Mouse (Mus musculus): ENCODE results near the gene Psrc1. TPM values are rescaled to one million over a fixed set of nuclear protein-coding genes. Genes with fewer than 3 reads are reported as not detected.

The Psrc1 gene
- total RNA-seq, 1 experiment: 172 TPM

DNA sequence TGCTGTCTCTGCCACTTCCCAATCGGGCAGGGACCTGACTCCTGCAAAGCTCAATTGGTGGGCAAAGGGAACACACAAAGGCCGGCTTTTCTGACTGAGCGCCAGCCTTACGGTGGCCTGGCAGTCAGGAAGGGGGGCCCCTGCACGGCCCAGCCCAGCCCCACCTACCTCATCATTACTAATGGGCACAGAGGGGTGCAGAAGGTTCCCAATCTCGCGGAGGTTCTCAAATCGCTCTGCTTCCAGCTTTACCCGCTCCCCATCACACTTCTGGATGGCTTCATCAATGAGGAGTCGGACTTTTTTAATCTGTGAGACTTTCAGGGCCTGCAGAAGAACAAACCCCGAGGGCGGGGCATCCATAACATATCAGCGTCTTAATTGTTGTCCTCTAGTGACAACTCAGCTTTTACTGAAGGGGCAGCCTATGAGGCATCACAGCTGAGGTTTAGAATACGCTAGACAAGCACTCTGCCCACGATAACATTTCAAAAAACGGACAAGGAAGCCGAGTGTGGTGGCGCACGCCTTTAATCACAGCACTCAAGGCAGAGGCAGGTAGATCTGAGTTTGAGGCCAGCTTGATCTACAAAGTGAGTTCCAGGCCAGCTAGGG lies 50.3 kb downstream of the Psrc1 start:
- peaks cover 62% of the 10 kb centered on the region for H3K36me3 ChIP-seq (ENCODE audit: control insufficient read depth, insufficient read depth, low read length, poor library complexity, severe bottlenecking)
- in situ Hi-C loops (cut with MboI; ENCODE audit: low sequenced_read_pairs in 2 of 2, unreplicated experiment in 2 of 2): no loop called here
- no peak for TF ChIP-seq MAFK (IDR thresholded peaks at IDR 0.05; ENCODE audit: insufficient read depth, low read depth, low read length)
- TF ChIP-seq CHD2 (IDR thresholded peaks at IDR 0.05; ENCODE audit: low read depth, low read length): peak; percentile 58; the same call in 1 of the 2 replicates
- peak overlapping the region; percentile 5; the same call in 1 of the 2 replicates for H3K9ac ChIP-seq (ENCODE audit: insufficient read depth, low read depth, low read length, poor library complexity, severe bottlenecking)
- peaks cover 7 to 8% of the 10 kb centered on the region in 2 experiments for H3K4me1 ChIP-seq (ENCODE audit: control insufficient read depth in 2 of 2, insufficient read depth in 2 of 2, low read length in 2 of 2, poor library complexity in 1 of 2)
- no peak for DNase-seq (ENCODE audit: low read depth, low spot score)
- no peaks in the 10 kb centered on the region for H3K9me3 ChIP-seq (ENCODE audit: control insufficient read depth, insufficient read depth, low read depth, low read length)
- peak overlapping the region; percentile 44 for H3K27ac ChIP-seq (ENCODE audit: insufficient read depth, low read depth, low read length, poor library complexity, severe bottlenecking)
- H3K4me3 ChIP-seq (ENCODE audit: insufficient read depth in 1 of 2, low read depth in 1 of 2, low read length in 2 of 2, poor library complexity in 1 of 2, severe bottlenecking in 1 of 2): peak overlapping the region; percentile 14 to 44; a peak in 3 of 4 replicates

DNA sequence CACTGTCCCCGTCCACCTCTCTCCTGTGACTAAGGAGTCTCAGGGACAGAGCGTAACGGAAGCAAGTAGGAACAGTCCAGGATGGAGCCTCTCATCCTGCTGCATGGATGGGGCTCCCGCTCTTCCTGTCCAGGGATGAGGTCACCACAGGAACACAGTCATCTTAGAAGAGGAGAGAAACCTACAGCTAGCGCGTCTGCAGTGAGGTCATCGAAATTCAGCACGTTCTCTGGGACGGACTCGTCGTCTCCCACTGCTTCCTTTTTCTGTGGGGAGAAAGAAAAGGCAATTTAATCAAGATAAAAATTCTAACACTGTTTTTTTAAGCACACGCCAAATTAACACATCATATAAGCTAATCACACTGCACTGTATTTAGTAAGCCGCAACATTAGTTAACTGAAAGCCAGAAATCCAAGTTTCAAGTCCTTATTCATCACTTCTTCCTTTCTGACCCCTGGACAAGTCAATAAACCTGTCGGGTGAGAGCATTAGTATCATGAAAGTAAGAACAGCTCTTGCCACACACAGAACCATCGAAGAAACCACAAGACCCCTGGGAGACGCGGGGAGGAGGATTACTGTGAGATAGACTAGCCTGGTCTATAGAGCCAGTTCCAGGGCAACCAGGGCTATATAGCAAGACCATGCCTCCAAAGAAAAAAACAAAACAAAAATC lies 52.2 kb downstream of the Psrc1 start:
- Histone ChIP-seq H3K36me3 (ENCODE audit: control insufficient read depth, insufficient read depth, low read length, poor library complexity, severe bottlenecking) (peaks cover 52% of the 10 kb centered on the region), H3K4me1 (ENCODE audit: control insufficient read depth in 2 of 2, insufficient read depth in 2 of 2, low read length in 2 of 2, poor library complexity in 1 of 2) (peaks cover 7 to 8% of the 10 kb centered on the region in 2 experiments), H3K9ac (ENCODE audit: insufficient read depth, low read depth, low read length, poor library complexity, severe bottlenecking) (no peak overlapping the region), H3K9me3 (ENCODE audit: control insufficient read depth, insufficient read depth, low read depth, low read length) (no peaks in the 10 kb centered on the region), H3K4me3 (ENCODE audit: insufficient read depth in 1 of 2, low read depth in 1 of 2, low read length in 2 of 2, poor library complexity in 1 of 2, severe bottlenecking in 1 of 2) (no peak overlapping the region), H3K27ac (ENCODE audit: insufficient read depth, low read depth, low read length, poor library complexity, severe bottlenecking) (no peak overlapping the region)
- DNase-seq (ENCODE audit: low read depth, low spot score): no peak
- in situ Hi-C loops (cut with MboI; ENCODE audit: low sequenced_read_pairs in 2 of 2, unreplicated experiment in 2 of 2): no loop called here
- no peak for TF ChIP-seq MAFK (IDR thresholded peaks at IDR 0.05; ENCODE audit: insufficient read depth, low read depth, low read length)
- TF ChIP-seq ZNF384 (IDR thresholded peaks at IDR 0.05; ENCODE audit: low read depth, low read length): no peak
- TF ChIP-seq ZC3H11A (IDR thresholded peaks at IDR 0.05; ENCODE audit: borderline replicate concordance, low read depth, low read length): no peak
- TF ChIP-seq HCFC1 (IDR thresholded peaks at IDR 0.05; ENCODE audit: borderline replicate concordance, insufficient read depth, low read length): no peak
- TF ChIP-seq CHD2 (IDR thresholded peaks at IDR 0.05; ENCODE audit: low read depth, low read length): no peak

DNA sequence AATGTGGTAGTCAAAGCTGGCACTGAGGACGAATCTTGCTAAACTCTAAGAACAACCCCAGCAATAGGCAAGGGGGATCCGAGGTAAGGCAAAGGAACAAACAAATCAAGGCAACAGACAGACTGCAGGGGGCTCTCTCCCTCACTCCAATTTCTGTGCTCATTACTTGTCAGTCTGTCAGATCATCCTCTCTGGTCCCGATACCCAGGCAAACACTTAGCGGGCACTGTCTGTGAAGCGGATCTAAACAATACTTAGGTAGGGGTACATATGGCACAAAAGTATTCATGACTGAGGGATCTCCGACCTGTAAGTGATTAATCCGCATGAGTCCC lies 52.7 kb downstream of the Psrc1 start:
- Histone ChIP-seq H3K4me1 (ENCODE audit: control insufficient read depth in 2 of 2, insufficient read depth in 2 of 2, low read length in 2 of 2, poor library complexity in 1 of 2) (peaks cover 7 to 10% of the 10 kb centered on the region in 2 experiments), H3K36me3 (ENCODE audit: control insufficient read depth, insufficient read depth, low read length, poor library complexity, severe bottlenecking) (peaks cover 51% of the 10 kb centered on the region), H3K9me3 (ENCODE audit: control insufficient read depth, insufficient read depth, low read depth, low read length) (no peaks in the 10 kb centered on the region), H3K4me3 (ENCODE audit: insufficient read depth in 1 of 2, low read depth in 1 of 2, low read length in 2 of 2, poor library complexity in 1 of 2, severe bottlenecking in 1 of 2) (no peak overlapping the region), H3K9ac (ENCODE audit: insufficient read depth, low read depth, low read length, poor library complexity, severe bottlenecking) (no peak overlapping the region), H3K27ac (ENCODE audit: insufficient read depth, low read depth, low read length, poor library complexity, severe bottlenecking) (no peak overlapping the region)
- in situ Hi-C loops (cut with MboI; ENCODE audit: low sequenced_read_pairs in 2 of 2, unreplicated experiment in 2 of 2): no loop called here
- TF ChIP-seq MAFK (IDR thresholded peaks at IDR 0.05; ENCODE audit: insufficient read depth, low read depth, low read length) (no peak), CHD2 (IDR thresholded peaks at IDR 0.05; ENCODE audit: low read depth, low read length) (no peak), HCFC1 (IDR thresholded peaks at IDR 0.05; ENCODE audit: borderline replicate concordance, insufficient read depth, low read length) (no peak), ZC3H11A (IDR thresholded peaks at IDR 0.05; ENCODE audit: borderline replicate concordance, low read depth, low read length) (no peak), ZNF384 (IDR thresholded peaks at IDR 0.05; ENCODE audit: low read depth, low read length) (no peak)
- no peak for DNase-seq (ENCODE audit: low read depth, low spot score)

Other genes starting within 250 kb of the Psrc1 start
- 55.4 and 84.3 TPM in 2 replicates for gene Gnai3, start 237.7 kb upstream of the Psrc1 start, total RNA-seq (2012; rRNA removed)
- gene Gpr61, start 229.0 kb upstream of the Psrc1 start, total RNA-seq (2012; rRNA removed): 0.09 and 0.16 TPM in 2 replicates
- gene Amigo1, start 197.5 kb upstream of the Psrc1 start, total RNA-seq (2012; rRNA removed): 2.1 and 5.5 TPM in 2 replicates
- 2.2 and 3.9 TPM in 2 replicates for gene Cyb561d1, start 182.6 kb upstream of the Psrc1 start, total RNA-seq (2012; rRNA removed)
- 9.1 and 9.5 TPM in 2 replicates for gene Atxn7l2, start 172.9 kb upstream of the Psrc1 start, total RNA-seq (2012; rRNA removed)
- 0.62 and 1.6 TPM in 2 replicates for gene Sypl2, start 157.2 kb upstream of the Psrc1 start, total RNA-seq (2012; rRNA removed)
- 172 and 248 TPM in 2 replicates for gene Psma5, start 126.9 kb upstream of the Psrc1 start, total RNA-seq (2012; rRNA removed)
- gene Sort1, start 99.8 kb upstream of the Psrc1 start, total RNA-seq (2012; rRNA removed): 21.2 and 30.5 TPM in 2 replicates
- not detected in 2 replicates for gene Mybphl, start 18.9 kb upstream of the Psrc1 start, total RNA-seq (2012; rRNA removed)
- gene Celsr2, start 31.7 kb downstream of the Psrc1 start, total RNA-seq (2012; rRNA removed): 7.9 and 15.6 TPM in 2 replicates
- gene Sars, start 61.4 kb downstream of the Psrc1 start, total RNA-seq (2012; rRNA removed): 204 and 236 TPM in 2 replicates
- 0.63 TPM in 1 of 2 replicates, not detected in the other for gene 1700013F07Rik, start 150.3 kb downstream of the Psrc1 start, total RNA-seq (2012; rRNA removed)
- gene 5330417C22Rik, start 152.7 kb downstream of the Psrc1 start, total RNA-seq (2012; rRNA removed): 0.27 and 0.37 TPM in 2 replicates
- 21.1 and 21.8 TPM in 2 replicates for gene Tmem167b, start 178.6 kb downstream of the Psrc1 start, total RNA-seq (2012; rRNA removed)
- gene Taf13, start 187.9 kb downstream of the Psrc1 start, total RNA-seq (2012; rRNA removed): 12.5 and 17.3 TPM in 2 replicates
- 14.5 and 15.9 TPM in 2 replicates for gene Wdr47, start 207.4 kb downstream of the Psrc1 start, total RNA-seq (2012; rRNA removed)

Measured in ES-E14 (cell line).